Mouse (Mus musculus): ENCODE results near the gene Ptgr1. TPM values are rescaled to one million over a fixed set of nuclear protein-coding genes. Genes with fewer than 3 reads are reported as not detected.
A peak's percentile ranks its signal among the peaks of the same experiment; 100 is the strongest.

The Ptgr1 gene
- polyA plus RNA-seq, 1 experiment from 2014 or later: 14.7 TPM

DNA sequence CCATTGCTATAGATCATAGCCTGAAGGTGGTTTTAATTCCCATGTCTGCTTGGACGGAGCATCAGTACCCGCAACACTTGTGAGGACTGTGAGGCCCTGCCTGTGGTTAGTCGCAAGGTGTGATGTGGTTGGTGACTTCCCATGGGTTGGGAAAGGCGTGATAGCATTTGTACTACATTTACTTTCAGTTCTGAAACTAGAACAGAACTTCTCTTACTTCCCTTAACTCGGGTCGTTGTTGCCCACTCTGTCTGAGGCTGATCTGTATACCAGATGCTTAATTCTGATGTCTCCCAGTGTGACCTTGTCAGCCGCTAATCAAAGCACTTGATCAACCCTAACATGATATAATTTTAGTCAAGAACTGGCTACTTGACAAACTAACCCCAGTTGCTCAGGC lies 22.3 kb upstream of the Ptgr1 start:
- no peak overlapping the region for H3K9ac ChIP-seq (ENCODE audit: low read length)
- ATAC-seq (ENCODE audit: insufficient read depth, low FRiP score, low TSS enrichment) (no peak), DNase-seq (ENCODE audit: low spot score) (no peak)
- no peak overlapping the region for H3K4me3 ChIP-seq (ENCODE audit: low read depth, low read length)
- H3K27me3 ChIP-seq (ENCODE audit: control insufficient read depth, insufficient read depth, low read length): no peaks in the 10 kb centered on the region
- no peaks in the 10 kb centered on the region for H3K36me3 ChIP-seq (ENCODE audit: control insufficient read depth, insufficient read depth, low read length)
- WGBS: 88% methylated on average over 7 of the region's 7 CpGs
- H3K4me1 ChIP-seq (ENCODE audit: control insufficient read depth, insufficient read depth, low read length): peaks cover under 1% of the 10 kb centered on the region; the same call in 1 of the 2 replicates
- no peaks in the 10 kb centered on the region for H3K9me3 ChIP-seq (ENCODE audit: control insufficient read depth, low read length)
- no peak overlapping the region for H3K27ac ChIP-seq (ENCODE audit: low read depth, low read length)
- no peak overlapping the region for H3K4me2 ChIP-seq (ENCODE audit: low read depth)

DNA sequence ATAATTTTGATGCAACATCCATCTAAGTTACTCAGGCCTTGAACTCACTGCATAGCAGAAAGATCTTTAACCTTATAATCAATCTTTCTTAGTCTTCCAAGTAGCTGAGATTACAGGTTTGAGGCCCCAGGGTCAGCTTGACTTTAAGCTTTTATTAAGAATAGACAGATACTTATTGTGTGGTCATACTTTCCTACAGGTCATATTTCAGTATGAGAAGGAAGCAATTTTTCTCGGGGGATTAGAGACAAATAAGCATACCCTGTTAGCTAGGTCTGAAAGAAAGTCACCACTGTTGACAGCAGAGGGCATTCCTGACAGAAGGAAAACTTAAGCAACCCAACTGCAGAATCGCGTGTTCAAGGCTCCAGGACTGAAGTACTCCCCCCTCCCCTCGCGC lies 21.1 kb upstream of the Ptgr1 start:
- Histone ChIP-seq H3K27me3 (ENCODE audit: control insufficient read depth, insufficient read depth, low read length) (no peaks in the 10 kb centered on the region), H3K4me2 (ENCODE audit: low read depth) (no peak overlapping the region), H3K4me1 (ENCODE audit: control insufficient read depth, insufficient read depth, low read length) (peaks cover 3% of the 10 kb centered on the region; the same call in 1 of the 2 replicates), H3K4me3 (ENCODE audit: low read depth, low read length) (no peak overlapping the region), H3K27ac (ENCODE audit: low read depth, low read length) (no peak overlapping the region), H3K36me3 (ENCODE audit: control insufficient read depth, insufficient read depth, low read length) (no peaks in the 10 kb centered on the region), H3K9ac (ENCODE audit: low read length) (no peak overlapping the region), H3K9me3 (ENCODE audit: control insufficient read depth, low read length) (no peaks in the 10 kb centered on the region)
- no peak for ATAC-seq (ENCODE audit: insufficient read depth, low FRiP score, low TSS enrichment)
- no peak for DNase-seq (ENCODE audit: low spot score)
- WGBS: 78% methylated on average over 5 of the region's 5 CpGs

DNA sequence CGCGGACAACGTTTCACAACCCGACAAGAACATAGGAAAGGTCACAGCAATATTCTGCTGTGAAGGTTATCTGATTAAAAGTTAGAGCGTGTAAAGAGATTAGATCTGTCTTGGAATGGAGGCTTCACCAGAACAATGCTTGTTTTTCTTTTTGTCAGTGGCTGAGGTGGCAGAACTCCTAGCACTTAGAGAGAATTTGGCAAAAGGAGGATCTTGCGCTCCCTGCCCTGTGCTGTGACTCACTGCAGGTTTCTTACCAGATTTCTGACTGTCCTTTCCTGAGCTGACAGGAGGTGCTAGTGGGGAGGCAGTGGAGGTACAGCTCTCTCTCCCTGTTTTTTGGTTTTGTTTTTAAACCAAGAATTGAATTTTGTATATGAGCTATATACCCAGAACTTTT lies 20.1 kb upstream of the Ptgr1 start:
- 84% methylated on average over 6 of the region's 6 CpGs for WGBS
- ATAC-seq (ENCODE audit: insufficient read depth, low FRiP score, low TSS enrichment): no peak

DNA sequence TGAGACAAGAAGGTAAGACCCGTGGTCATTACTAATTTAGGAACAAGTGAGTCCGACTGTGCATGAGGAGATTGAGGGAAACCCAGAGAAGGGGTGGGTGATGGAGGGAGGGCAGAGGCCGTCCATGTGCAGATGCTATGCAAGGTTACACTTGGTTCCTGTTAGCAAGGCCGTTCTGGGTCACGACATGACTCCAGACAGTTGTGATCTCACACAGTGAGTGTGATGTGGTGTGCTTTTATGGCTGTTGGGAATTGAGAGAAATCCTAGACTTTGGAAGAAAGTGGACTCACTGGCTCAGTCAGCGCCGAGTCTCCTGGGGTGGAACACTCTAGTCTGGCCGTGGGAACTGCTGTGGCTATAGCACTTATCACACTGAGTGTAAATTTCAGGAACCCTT lies 19.3 kb upstream of the Ptgr1 start:
- no peak for ATAC-seq (ENCODE audit: insufficient read depth, low FRiP score, low TSS enrichment)
- WGBS: 52% methylated on average over 8 of the region's 8 CpGs
- H3K27ac ChIP-seq (ENCODE audit: low read depth, low read length): no peak overlapping the region
- no peak overlapping the region for H3K4me3 ChIP-seq (ENCODE audit: low read depth, low read length)
- peaks cover 3% of the 10 kb centered on the region; the same call in 1 of the 2 replicates for H3K4me1 ChIP-seq (ENCODE audit: control insufficient read depth, insufficient read depth, low read length)
- no peaks in the 10 kb centered on the region for H3K36me3 ChIP-seq (ENCODE audit: control insufficient read depth, insufficient read depth, low read length)
- H3K4me2 ChIP-seq (ENCODE audit: low read depth): no peak overlapping the region
- DNase-seq (ENCODE audit: low spot score): no peak
- no peaks in the 10 kb centered on the region for H3K9me3 ChIP-seq (ENCODE audit: control insufficient read depth, low read length)
- no peak overlapping the region for H3K9ac ChIP-seq (ENCODE audit: low read length)
- H3K27me3 ChIP-seq (ENCODE audit: control insufficient read depth, insufficient read depth, low read length): no peaks in the 10 kb centered on the region

More for the DNA sequence above, 20.1 kb upstream of the Ptgr1 start:
- no peak for DNase-seq (ENCODE audit: low spot score)
- Histone ChIP-seq H3K27ac (ENCODE audit: low read depth, low read length) (no peak overlapping the region), H3K4me3 (ENCODE audit: low read depth, low read length) (no peak overlapping the region), H3K4me1 (ENCODE audit: control insufficient read depth, insufficient read depth, low read length) (peaks cover 3% of the 10 kb centered on the region; the same call in 1 of the 2 replicates), H3K36me3 (ENCODE audit: control insufficient read depth, insufficient read depth, low read length) (no peaks in the 10 kb centered on the region), H3K9ac (ENCODE audit: low read length) (no peak overlapping the region), H3K27me3 (ENCODE audit: control insufficient read depth, insufficient read depth, low read length) (no peaks in the 10 kb centered on the region), H3K4me2 (ENCODE audit: low read depth) (no peak overlapping the region), H3K9me3 (ENCODE audit: control insufficient read depth, low read length) (no peaks in the 10 kb centered on the region)

DNA sequence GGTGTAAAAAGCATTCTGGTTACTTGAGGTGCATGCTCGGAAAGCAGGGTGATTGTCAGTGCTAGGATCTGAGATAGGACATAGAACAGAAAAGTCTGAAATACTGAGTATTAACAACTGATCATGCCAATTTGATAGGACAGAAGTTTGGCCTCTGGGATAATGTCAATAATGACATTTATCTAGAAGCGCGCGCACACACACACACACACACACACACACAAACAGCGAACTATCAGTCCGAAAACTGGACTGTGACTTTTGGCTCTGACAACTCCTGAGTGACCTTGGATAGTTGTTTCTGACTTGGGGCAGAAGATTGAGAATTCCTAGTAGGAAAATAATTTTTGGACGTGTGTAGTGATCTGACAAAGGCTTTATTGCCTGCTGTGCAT lies 16.9 kb upstream of the Ptgr1 start:
- DNase-seq (ENCODE audit: low spot score): no peak
- H3K4me1 ChIP-seq (ENCODE audit: control insufficient read depth, insufficient read depth, low read length): peaks cover 3% of the 10 kb centered on the region; the same call in 1 of the 2 replicates
- no peak overlapping the region for H3K27ac ChIP-seq (ENCODE audit: low read depth, low read length)
- no peaks in the 10 kb centered on the region for H3K9me3 ChIP-seq (ENCODE audit: control insufficient read depth, low read length)
- peak overlapping the region; percentile 77 for H3K4me2 ChIP-seq (ENCODE audit: low read depth)
- no peak for ATAC-seq (ENCODE audit: insufficient read depth, low FRiP score, low TSS enrichment)
- H3K27me3 ChIP-seq (ENCODE audit: control insufficient read depth, insufficient read depth, low read length): no peaks in the 10 kb centered on the region
- 33% methylated on average over 7 of the region's 7 CpGs for WGBS
- H3K9ac ChIP-seq (ENCODE audit: low read length): peak overlapping the region; percentile 92
- peak overlapping the region; percentile 69 for H3K4me3 ChIP-seq (ENCODE audit: low read depth, low read length)
- no peaks in the 10 kb centered on the region for H3K36me3 ChIP-seq (ENCODE audit: control insufficient read depth, insufficient read depth, low read length)

DNA sequence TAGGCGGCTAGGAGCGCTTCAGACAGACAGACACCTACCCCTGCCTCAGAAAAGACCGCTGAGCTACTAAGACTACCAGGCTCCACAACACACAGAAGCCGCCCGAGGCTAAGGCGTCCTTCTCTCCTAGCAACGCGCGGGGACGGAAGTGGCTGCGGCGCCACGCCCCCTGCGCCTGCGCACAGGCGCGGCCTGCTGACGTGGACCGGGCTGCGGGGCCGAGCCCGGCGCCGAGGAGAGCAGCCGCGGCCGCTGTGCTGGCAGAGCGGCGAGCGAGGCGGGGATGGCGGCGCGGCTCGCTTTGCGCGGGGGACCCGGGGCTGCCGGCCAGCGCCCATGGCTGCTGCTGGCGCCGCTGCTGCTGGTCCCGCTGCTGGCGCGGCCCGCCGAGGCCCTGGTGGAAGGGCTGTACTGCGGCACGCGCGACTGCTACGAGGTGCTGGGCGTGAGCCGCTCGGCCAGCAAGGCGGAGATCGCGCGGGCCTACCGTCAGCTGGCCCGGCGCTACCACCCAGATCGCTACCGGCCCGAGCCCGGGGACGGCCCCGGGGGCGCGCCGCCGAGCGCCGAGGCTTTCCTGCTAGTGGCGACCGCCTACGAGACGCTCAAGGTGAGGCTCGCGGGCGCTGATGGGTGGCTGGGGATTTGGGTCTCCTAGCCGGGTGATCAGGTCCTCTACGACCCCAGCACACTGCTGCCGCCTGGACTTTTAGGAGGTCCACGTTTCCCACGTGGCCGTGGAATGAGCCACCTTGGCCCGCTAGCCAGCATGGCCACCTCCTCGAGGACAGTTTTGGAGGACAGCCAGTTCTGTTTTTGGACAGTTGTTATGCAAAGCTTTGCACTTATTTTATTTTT lies 16.3 kb upstream of the Ptgr1 start, which contains the start of gene Gm20503:
Gm20503 (plus strand) TSS at position 263 of the 858 bp plus-strand sequence.
- peak within 1 kb of the TSS; percentile 77 for H3K4me2 ChIP-seq (ENCODE audit: low read depth)
- no peaks in the 10 kb centered on the region for H3K36me3 ChIP-seq (ENCODE audit: control insufficient read depth, insufficient read depth, low read length)
- H3K9ac ChIP-seq (ENCODE audit: low read length): peak within 1 kb of the TSS; percentile 92
- H3K27ac ChIP-seq (ENCODE audit: low read depth, low read length): peak within 1 kb of the TSS; percentile 67; the same call in 1 of the 2 replicates
- DNase-seq (ENCODE audit: low spot score) (peak; percentile 96), ATAC-seq (ENCODE audit: insufficient read depth, low FRiP score, low TSS enrichment) (peak; percentile 98)
- H3K27me3 ChIP-seq (ENCODE audit: control insufficient read depth, insufficient read depth, low read length): no peaks in the 10 kb centered on the region
- no peaks in the 10 kb centered on the region for H3K9me3 ChIP-seq (ENCODE audit: control insufficient read depth, low read length)
- peak within 1 kb of the TSS; percentile 69 for H3K4me3 ChIP-seq (ENCODE audit: low read depth, low read length)
- under 1% methylated on average over 74 of the region's 89 CpGs for WGBS
- H3K4me1 ChIP-seq (ENCODE audit: control insufficient read depth, insufficient read depth, low read length): peaks cover 3% of the 10 kb centered on the region; the same call in 1 of the 2 replicates

DNA sequence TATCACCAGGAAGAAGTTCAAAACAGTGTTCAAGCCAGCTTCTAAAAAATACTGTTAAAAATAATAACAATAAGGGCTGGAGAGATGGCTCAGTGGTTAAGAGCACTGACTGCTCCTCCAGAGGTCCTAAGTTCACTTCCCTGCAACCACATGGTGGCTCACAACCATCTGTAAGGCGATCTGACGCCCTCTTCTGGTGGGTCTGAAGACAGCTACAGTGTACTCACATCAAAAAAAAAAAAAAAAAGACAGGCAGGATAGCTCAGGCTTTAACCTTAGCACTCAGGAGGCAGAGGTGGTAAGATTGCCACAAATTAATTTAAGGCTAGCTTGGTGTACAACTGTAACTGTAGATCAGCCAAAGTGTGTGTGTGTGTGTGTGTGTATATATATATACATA lies 13.7 kb upstream of the Ptgr1 start:
- H3K27me3 ChIP-seq (ENCODE audit: control insufficient read depth, insufficient read depth, low read length): no peaks in the 10 kb centered on the region
- WGBS: 2% methylated on average over 2 of the region's 2 CpGs
- DNase-seq (ENCODE audit: low spot score): no peak
- H3K4me2 ChIP-seq (ENCODE audit: low read depth): no peak overlapping the region
- no peak for ATAC-seq (ENCODE audit: insufficient read depth, low FRiP score, low TSS enrichment)
- no peaks in the 10 kb centered on the region for H3K9me3 ChIP-seq (ENCODE audit: control insufficient read depth, low read length)
- H3K36me3 ChIP-seq (ENCODE audit: control insufficient read depth, insufficient read depth, low read length): no peaks in the 10 kb centered on the region
- H3K4me3 ChIP-seq (ENCODE audit: low read depth, low read length): no peak overlapping the region
- peaks cover 3% of the 10 kb centered on the region; the same call in 1 of the 2 replicates for H3K4me1 ChIP-seq (ENCODE audit: control insufficient read depth, insufficient read depth, low read length)
- H3K9ac ChIP-seq (ENCODE audit: low read length): no peak overlapping the region
- H3K27ac ChIP-seq (ENCODE audit: low read depth, low read length): no peak overlapping the region

DNA sequence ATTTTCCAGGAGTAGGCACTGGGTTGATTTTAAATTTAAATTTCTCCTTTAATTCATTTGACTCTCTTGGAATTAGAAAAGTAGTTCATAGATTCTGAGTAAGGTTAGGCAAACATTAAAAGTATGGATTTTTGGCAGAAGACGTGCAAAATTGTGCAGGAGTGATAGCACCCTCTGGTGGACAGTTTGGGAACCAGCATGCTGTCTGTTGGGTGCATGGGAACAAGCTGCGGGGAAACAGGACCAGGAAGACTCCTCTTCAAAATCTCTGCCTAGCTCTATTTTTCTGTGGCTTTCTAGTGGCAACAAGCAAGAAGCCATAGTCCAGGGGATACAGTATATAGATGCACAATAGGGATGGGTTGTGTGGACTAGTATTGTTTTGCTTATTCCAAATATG lies 12.8 kb upstream of the Ptgr1 start:
- ATAC-seq (ENCODE audit: insufficient read depth, low FRiP score, low TSS enrichment) (no peak), DNase-seq (ENCODE audit: low spot score) (peak; percentile 66)
- H3K27me3 ChIP-seq (ENCODE audit: control insufficient read depth, insufficient read depth, low read length): no peaks in the 10 kb centered on the region
- no peak overlapping the region for H3K4me2 ChIP-seq (ENCODE audit: low read depth)
- H3K36me3 ChIP-seq (ENCODE audit: control insufficient read depth, insufficient read depth, low read length): no peaks in the 10 kb centered on the region
- no peak overlapping the region for H3K4me3 ChIP-seq (ENCODE audit: low read depth, low read length)
- H3K9ac ChIP-seq (ENCODE audit: low read length): no peak overlapping the region
- no peak overlapping the region for H3K27ac ChIP-seq (ENCODE audit: low read depth, low read length)
- WGBS: 25% methylated on average over 2 of the region's 2 CpGs
- peaks cover 3% of the 10 kb centered on the region; the same call in 1 of the 2 replicates for H3K4me1 ChIP-seq (ENCODE audit: control insufficient read depth, insufficient read depth, low read length)
- no peaks in the 10 kb centered on the region for H3K9me3 ChIP-seq (ENCODE audit: control insufficient read depth, low read length)

DNA sequence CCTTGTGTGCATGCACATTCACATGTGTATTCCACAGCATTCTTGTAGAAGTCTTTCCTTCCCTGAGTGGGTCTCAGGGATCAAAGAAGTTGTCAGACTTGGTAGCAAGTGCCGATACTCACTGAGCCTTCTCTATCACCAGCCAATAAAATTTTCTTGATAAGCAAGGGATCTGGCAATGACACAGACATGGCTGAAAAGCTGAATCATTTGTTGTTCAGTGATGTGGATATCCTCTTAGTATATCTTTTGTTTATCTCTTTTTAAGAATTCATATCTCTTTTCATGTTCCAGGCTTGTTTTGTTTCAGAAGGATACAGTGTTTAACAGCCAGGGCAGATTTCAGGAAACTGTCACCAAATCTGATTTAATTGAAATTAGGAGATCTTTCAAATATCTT lies 11.8 kb upstream of the Ptgr1 start:
- no peaks in the 10 kb centered on the region for H3K36me3 ChIP-seq (ENCODE audit: control insufficient read depth, insufficient read depth, low read length)

More for the DNA sequence above, 11.8 kb upstream of the Ptgr1 start:
- Histone ChIP-seq H3K27me3 (ENCODE audit: control insufficient read depth, insufficient read depth, low read length) (no peaks in the 10 kb centered on the region), H3K4me2 (ENCODE audit: low read depth) (no peak overlapping the region), H3K9ac (ENCODE audit: low read length) (no peak overlapping the region), H3K9me3 (ENCODE audit: control insufficient read depth, low read length) (no peaks in the 10 kb centered on the region), H3K4me1 (ENCODE audit: control insufficient read depth, insufficient read depth, low read length) (no peaks in the 10 kb centered on the region), H3K4me3 (ENCODE audit: low read depth, low read length) (no peak overlapping the region), H3K27ac (ENCODE audit: low read depth, low read length) (no peak overlapping the region)
- DNase-seq (ENCODE audit: low spot score) (no peak), ATAC-seq (ENCODE audit: insufficient read depth, low FRiP score, low TSS enrichment) (no peak)
- 92% methylated on average over 1 of the region's 1 CpGs for WGBS

Data from neural tube, embryonic 11.5 days (tissue).